Mouse (Mus musculus) CH12.LX (cell line): ENCODE data around the gene Fn1. TPM values are rescaled to one million over a fixed set of nuclear protein-coding genes. Genes with fewer than 3 reads are reported as not detected.

Experiments
- DNase-seq: peaks from one replicate; pipeline ENCODE4 v3.0.0-alpha.2; 2013; ENCODE audit errors: extremely low read depth
- H3K27ac ChIP-seq: 2 replicates; pipeline ENCODE4 v1.5.1; 2012; ENCODE audit warnings: low read depth, mild to moderate bottlenecking, control low read depth, moderate library complexity; ENCODE audit not compliant: insufficient read depth
- H3K27me3 ChIP-seq: replicated peaks from 2 replicates; pipeline ENCODE3; 2012; ENCODE audit warnings: inconsistent platforms
- H3K36me3 ChIP-seq, 2 experiments: replicated peaks in 1 of 2; 2 replicates each; pipeline versions ENCODE3 to v1.6.1; 2012; ENCODE audit warnings: inconsistent platforms in 1 of 2, low read length in 1 of 2, mild to moderate bottlenecking in 1 of 2, mixed read lengths in 1 of 2, moderate library complexity in 1 of 2; ENCODE audit not compliant: control insufficient read depth in 1 of 2, insufficient read depth in 1 of 2
- H3K4me1 ChIP-seq, 2 experiments: 2 replicates each; pipeline ENCODE4 v1.6.1; 2012; ENCODE audit warnings: inconsistent platforms in 1 of 2, moderate library complexity in 1 of 2; ENCODE audit not compliant: insufficient read depth in 2 of 2, control insufficient read depth in 1 of 2
- H3K4me2 ChIP-seq: 2 replicates; pipeline ENCODE4 v1.6.1; 2012; ENCODE audit warnings: low read depth, mild to moderate bottlenecking, control low read depth; ENCODE audit not compliant: poor library complexity, insufficient read depth, severe bottlenecking
- H3K4me3 ChIP-seq, 3 experiments: fragments of 150-350 bp in 1 of 3; sonication (generic) in 1 of 3; replicated peaks in 1 of 3; 2 replicates each; pipeline versions ENCODE3 to v1.5.1; 2011 to 2012; ENCODE audit warnings: low read depth in 2 of 3, low read length in 2 of 3, mild to moderate bottlenecking in 2 of 3, moderate library complexity in 2 of 3, control low read depth in 1 of 3, improper control_type of control experiment in 1 of 3, inconsistent platforms in 1 of 3, mixed read lengths in 1 of 3; ENCODE audit not compliant: poor library complexity in 1 of 3
- H3K79me2 ChIP-seq: replicated peaks from 2 replicates; pipeline ENCODE4 v1.6.1; 2012; ENCODE audit warnings: mild to moderate bottlenecking, moderate library complexity; ENCODE audit not compliant: control insufficient read depth, poor library complexity, insufficient read depth, severe bottlenecking; ENCODE audit errors: extremely low read depth
- H3K9ac ChIP-seq: 2 replicates; pipeline ENCODE4 v1.6.1; 2012; ENCODE audit warnings: low read depth, mild to moderate bottlenecking, control low read depth, moderate library complexity; ENCODE audit not compliant: insufficient read depth
- H3K9me3 ChIP-seq: replicated peaks from 2 replicates; pipeline ENCODE3; 2012; ENCODE audit warnings: low read length, inconsistent platforms, mixed read lengths
- CHD2 ChIP-seq: IDR thresholded peaks from 2 replicates; pipeline ENCODE4 v1.6.1; 2011; ENCODE audit warnings: low read length, improper control_type of control experiment
- E2F4 ChIP-seq: IDR thresholded peaks from 2 replicates; pipeline ENCODE4 v1.6.1; 2011; ENCODE audit warnings: low read depth, low read length, improper control_type of control experiment; ENCODE audit not compliant: insufficient replicate concordance
- GABPA ChIP-seq: IDR thresholded peaks from 2 replicates; pipeline ENCODE4 v1.6.1; 2012; ENCODE audit warnings: low read depth, low read length, improper control_type of control experiment, inconsistent platforms; ENCODE audit not compliant: insufficient replicate concordance
- HCFC1 ChIP-seq: IDR thresholded peaks from 2 replicates; pipeline ENCODE4 v1.6.1; 2012; ENCODE audit warnings: low read depth, mild to moderate bottlenecking, inconsistent platforms, low read length, improper control_type of control experiment
- IRF4 ChIP-seq: IDR thresholded peaks from 2 replicates; pipeline ENCODE4 v1.6.1; 2014; ENCODE audit warnings: low read depth, mild to moderate bottlenecking, inconsistent platforms, low read length, improper control_type of control experiment
- KAT2A ChIP-seq: IDR thresholded peaks from 2 replicates; pipeline ENCODE4 v1.6.1; 2012; ENCODE audit warnings: low read length, improper control_type of control experiment, inconsistent platforms; ENCODE audit not compliant: insufficient replicate concordance
- MAFK ChIP-seq: IDR thresholded peaks from 2 replicates; pipeline ENCODE4 v1.6.1; 2011; ENCODE audit warnings: low read length, improper control_type of control experiment; ENCODE audit not compliant: insufficient replicate concordance
- MEF2A ChIP-seq: IDR thresholded peaks from 2 replicates; pipeline ENCODE4 v1.6.1; 2014; ENCODE audit warnings: low read depth, mild to moderate bottlenecking, inconsistent platforms, low read length, improper control_type of control experiment, borderline replicate concordance
- MXI1 ChIP-seq: IDR thresholded peaks from 2 replicates; pipeline ENCODE4 v1.6.1; 2011; ENCODE audit warnings: mild to moderate bottlenecking, low read depth, low read length, improper control_type of control experiment
- NRF1 ChIP-seq: IDR thresholded peaks from 2 replicates; pipeline ENCODE4 v1.6.1; 2014; ENCODE audit warnings: low read depth, mild to moderate bottlenecking, inconsistent platforms, low read length, improper control_type of control experiment, moderate library complexity
- POLR2A ChIP-seq: IDR thresholded peaks from 2 replicates; pipeline ENCODE4 v1.6.1; 2011; ENCODE audit warnings: low read depth, mild to moderate bottlenecking, improper control_type of control experiment, low read length
- POLR2AphosphoS2 ChIP-seq: IDR thresholded peaks from 2 replicates; pipeline ENCODE4 v1.6.1; 2011; ENCODE audit warnings: low read depth, low read length, improper control_type of control experiment
- SIN3A ChIP-seq: IDR thresholded peaks from 2 replicates; pipeline ENCODE4 v1.6.1; 2012; ENCODE audit warnings: low read length, improper control_type of control experiment, inconsistent platforms
- SMC3 ChIP-seq: IDR thresholded peaks from 2 replicates; pipeline ENCODE4 v1.6.1; 2011; ENCODE audit warnings: low read depth, low read length, improper control_type of control experiment
- TBP ChIP-seq: conservative IDR thresholded peaks from 2 replicates; pipeline ENCODE4 v1.6.1; 2011; ENCODE audit warnings: low read depth, low read length, improper control_type of control experiment
- TCF12 ChIP-seq: IDR thresholded peaks from 2 replicates; pipeline ENCODE4 v1.6.1; 2014; ENCODE audit warnings: low read depth, mild to moderate bottlenecking, inconsistent platforms, low read length, improper control_type of control experiment
- USF1 ChIP-seq: IDR thresholded peaks from 2 replicates; pipeline ENCODE4 v1.6.1; 2014; ENCODE audit warnings: low read depth, mild to moderate bottlenecking, inconsistent platforms, low read length, improper control_type of control experiment
- ZKSCAN1 ChIP-seq: IDR thresholded peaks from 2 replicates; pipeline ENCODE4 v1.6.1; 2012; ENCODE audit warnings: low read depth, inconsistent platforms, low read length, improper control_type of control experiment, borderline replicate concordance
- ZMIZ1 ChIP-seq: IDR thresholded peaks from 2 replicates; pipeline ENCODE4 v1.6.1; 2012; ENCODE audit warnings: low read depth, mild to moderate bottlenecking, inconsistent platforms, low read length, improper control_type of control experiment
- ZNF384 ChIP-seq: IDR thresholded peaks from 2 replicates; pipeline ENCODE4 v1.6.1; 2012; ENCODE audit warnings: low read depth, low read length, improper control_type of control experiment, inconsistent platforms
- dilution Hi-C: fragments of 300-500 bp; cut with MboI; formaldehyde crosslinking; loops from 2 replicates; pipeline ENCODE4 v1.14.3; 2020; ENCODE audit warnings: low sequenced_read_pairs; ENCODE audit not compliant: extremely low pct_unique_long_range_greater_than_20kb, extremely low pct_ligation_motif_present
- in situ Hi-C: fragments of 300-500 bp; cut with MboI; formaldehyde crosslinking; loops from 3 replicates; pipeline ENCODE4 v1.14.3; 2019; ENCODE audit warnings: low sequenced_read_pairs, low pct_ligation_motif_present, low pct_unique_long_range_greater_than_20kb, mixed read lengths
- polyA plus RNA-seq: library from polyadenylated mRNA; unstranded; fragments of >175 nt; gene quantifications from 2 replicates; pipeline ENCODE4 v1.2.1, GENCODE M21; 2012; ENCODE audit warnings: low read depth; ENCODE audit not compliant: insufficient read length
- total RNA-seq, 2 experiments: library from RNA; depleted of rRNA; stranded (reverse); fragments of 300-350 nt in 1 of 2; fragments of >200 nt in 1 of 2; gene quantifications; 2 replicates each; pipeline ENCODE4 v1.2.3; 2012 to 2014

Gene Fn1
- total and polyA plus RNA-seq, 3 experiments = 0.17 to 0.20 TPM; not detected in 1

- Histone ChIP-seq H3K4me3 (no peak overlapping the region), H3K9me3 (no peaks in the 10 kb centered on the region), H3K36me3 (no peaks in the 10 kb centered on the region), H3K27me3 (no peaks in the 10 kb centered on the region), H3K4me2 (no peak overlapping the region), H3K27ac (no peak overlapping the region), H3K79me2 (no peaks in the 10 kb centered on the region), H3K9ac (no peak overlapping the region), H3K4me1 (no peaks in the 10 kb centered on the region; a peak in 1 of 4 replicates)
- in situ Hi-C loops (no loop called here), dilution Hi-C loops (no loop called here)
- no peak for DNase-seq
- TF ChIP-seq SMC3 (no peak), NRF1 (no peak), MEF2A (no peak), ZNF384 (no peak), TBP (no peak), IRF4 (no peak), POLR2A (no peak), MAFK (no peak), E2F4 (no peak)
Observed at GRCm38 (mm10) chr1:71634471-71634981, 18.5 kb downstream of the Fn1 start.

DNA sequence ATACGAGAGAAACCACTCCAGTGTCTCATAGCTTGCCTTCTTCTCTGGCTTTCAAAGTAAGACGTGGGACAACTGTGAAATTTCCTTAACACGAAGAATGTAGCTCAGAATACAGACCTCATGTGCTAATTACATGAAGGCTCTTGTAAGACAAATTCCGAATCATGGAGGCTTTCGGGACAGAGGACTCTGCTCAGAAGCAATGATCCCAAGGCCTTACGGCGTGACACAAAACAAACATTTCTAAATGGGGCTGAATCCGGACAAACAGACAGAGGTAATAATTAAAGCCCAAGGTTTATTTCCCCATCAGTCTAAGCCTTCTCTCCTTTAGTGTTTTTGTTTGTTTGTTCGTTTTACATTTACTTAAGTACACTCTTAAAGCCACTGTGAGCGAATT is 20.6 kb downstream of the Fn1 start:
- H3K9me3 ChIP-seq = no peaks in the 10 kb centered on the region
- no peaks in the 10 kb centered on the region; a peak in 1 of 4 replicates for H3K4me1 ChIP-seq
- no peak for DNase-seq
- TF ChIP-seq ZKSCAN1 = no peak
- no peak for TF ChIP-seq CHD2
- TF ChIP-seq GABPA = no peak
- no peak for TF ChIP-seq HCFC1
- TF ChIP-seq ZMIZ1 = no peak
- TF ChIP-seq USF1 = no peak
- no peak for TF ChIP-seq MXI1
- TF ChIP-seq TCF12 = no peak
- TF ChIP-seq SIN3A = no peak
- no peak for TF ChIP-seq MAFK
- no peak for TF ChIP-seq NRF1
- no peak for TF ChIP-seq POLR2AphosphoS2
- no peak for TF ChIP-seq KAT2A
- no peak overlapping the region for H3K9ac ChIP-seq
- no peaks in the 10 kb centered on the region for H3K36me3 ChIP-seq
- dilution Hi-C loops (no loop called here), in situ Hi-C loops (no loop called here)
- H3K4me2 ChIP-seq = no peak overlapping the region
- no peaks in the 10 kb centered on the region for H3K79me2 ChIP-seq
- H3K4me3 ChIP-seq = no peak overlapping the region
- no peak overlapping the region for H3K27ac ChIP-seq
- no peaks in the 10 kb centered on the region for H3K27me3 ChIP-seq
